Mouse (Mus musculus): ENCODE results near the gene Als2cr12. TPM values are rescaled to one million over a fixed set of nuclear protein-coding genes. Genes with fewer than 3 reads are reported as not detected.
"Not testable (repeated sequence)": the region's sequence is repeated elsewhere in the genome, so short reads cannot be mapped to it uniquely, and the experiment has no call there.

The Als2cr12 gene
- polyA plus RNA-seq, 1 experiment from 2014 or later: not detected

GRCm38 (mm10) chr1:58668191-58668590 lies 27.6 kb downstream of the Als2cr12 start:
- no peak for ATAC-seq (ENCODE audit: low FRiP score)
- no peak overlapping the region for H3K9ac ChIP-seq
- no peaks in the 10 kb centered on the region for H3K36me3 ChIP-seq (replicated peaks)
- H3K4me1 ChIP-seq: no peaks in the 10 kb centered on the region
- no peaks in the 10 kb centered on the region for H3K9me3 ChIP-seq
- no peak overlapping the region for H3K4me3 ChIP-seq (replicated peaks)
- 88% methylated on average over 5 of the region's 5 CpGs for WGBS
- H3K27me3 ChIP-seq: no peaks in the 10 kb centered on the region
- no peak overlapping the region for H3K4me2 ChIP-seq
- no peak overlapping the region for H3K27ac ChIP-seq

- H3K27me3 ChIP-seq; H3K27ac ChIP-seq; H3K9ac ChIP-seq; H3K4me2 ChIP-seq; H3K4me1 ChIP-seq; H3K36me3 ChIP-seq (replicated peaks); ATAC-seq (ENCODE audit: low FRiP score); H3K4me3 ChIP-seq (replicated peaks); H3K9me3 ChIP-seq: not testable (repeated sequence)
- WGBS: 94% methylated on average over 3 of the region's 3 CpGs
These were observed 32.4 kb downstream of the Als2cr12 start for GRCm38 (mm10) chr1:58663365-58663764.

- not testable (repeated sequence) for H3K4me2 ChIP-seq; H3K9ac ChIP-seq; H3K4me3 ChIP-seq (replicated peaks); H3K27me3 ChIP-seq; H3K4me1 ChIP-seq; ATAC-seq (ENCODE audit: low FRiP score); H3K9me3 ChIP-seq; H3K36me3 ChIP-seq (replicated peaks); H3K27ac ChIP-seq
- WGBS: 94% methylated on average over 5 of the region's 5 CpGs
These were observed 33.1 kb downstream of the Als2cr12 start for GRCm38 (mm10) chr1:58662671-58663070.

GRCm38 (mm10) chr1:58652480-58653403 lies 43.0 kb downstream of the Als2cr12 start:
- Histone ChIP-seq H3K4me1 (no peaks in the 10 kb centered on the region), H3K4me2 (peak overlapping the region; percentile 77), H3K4me3 (replicated peaks) (peak overlapping the region; percentile 57), H3K27ac (no peak overlapping the region), H3K36me3 (replicated peaks) (no peaks in the 10 kb centered on the region), H3K9ac (peak overlapping the region; percentile 71), H3K27me3 (no peaks in the 10 kb centered on the region), H3K9me3 (no peaks in the 10 kb centered on the region)
- 2% methylated on average over 37 of the region's 37 CpGs for WGBS
- peak; percentile 79 for ATAC-seq (ENCODE audit: low FRiP score)

- H3K9ac ChIP-seq, H3K9me3 ChIP-seq: not testable (repeated sequence)
These were observed 44.0 kb downstream of the Als2cr12 start for GRCm38 (mm10) chr1:58651571-58652456.

GRCm38 (mm10) chr1:58628847-58629246 lies 66.9 kb downstream of the Als2cr12 start:
- not testable (repeated sequence) for H3K9ac ChIP-seq; ATAC-seq (ENCODE audit: low FRiP score); H3K9me3 ChIP-seq; H3K27me3 ChIP-seq; H3K4me2 ChIP-seq; H3K36me3 ChIP-seq (replicated peaks); H3K4me1 ChIP-seq; H3K27ac ChIP-seq; H3K4me3 ChIP-seq (replicated peaks)
- 92% methylated on average over 1 of the region's 2 CpGs for WGBS

More at GRCm38 (mm10) chr1:58651571-58652456, 44.0 kb downstream of the Als2cr12 start:
- 89% methylated on average over 17 of the region's 17 CpGs for WGBS
- H3K27ac ChIP-seq; H3K36me3 ChIP-seq (replicated peaks); H3K4me1 ChIP-seq; ATAC-seq (ENCODE audit: low FRiP score); H3K27me3 ChIP-seq: not testable (repeated sequence)
- H3K4me2 ChIP-seq: peak overlapping the region; percentile 77
- H3K4me3 ChIP-seq (replicated peaks): peak overlapping the region; percentile 57; the same call in 1 of the 2 replicates

GRCm38 (mm10) chr1:58621996-58622748 lies 73.6 kb downstream of the Als2cr12 start:
- Histone ChIP-seq H3K9me3 (0 out of 2 replicates have a peak, but pooled peaks cover 4% of the 10 kb centered on the region), H3K4me2 (no peak overlapping the region), H3K4me1 (no peaks in the 10 kb centered on the region), H3K27me3 (no peaks in the 10 kb centered on the region), H3K36me3 (replicated peaks) (no peaks in the 10 kb centered on the region), H3K9ac (no peak overlapping the region), H3K27ac (no peak overlapping the region), H3K4me3 (replicated peaks) (no peak overlapping the region)
- 74% methylated on average over 7 of the region's 7 CpGs for WGBS
- ATAC-seq (ENCODE audit: low FRiP score): no peak

GRCm38 (mm10) chr1:58621251-58621650 lies 74.5 kb downstream of the Als2cr12 start:
- WGBS: 83% methylated on average over 3 of the region's 3 CpGs
- Histone ChIP-seq H3K4me3 (replicated peaks) (no peak overlapping the region), H3K4me1 (no peaks in the 10 kb centered on the region), H3K4me2 (no peak overlapping the region), H3K9me3 (0 out of 2 replicates have a peak, but pooled peaks cover 4% of the 10 kb centered on the region), H3K27ac (no peak overlapping the region), H3K36me3 (replicated peaks) (no peaks in the 10 kb centered on the region), H3K9ac (no peak overlapping the region), H3K27me3 (no peaks in the 10 kb centered on the region)
- no peak for ATAC-seq (ENCODE audit: low FRiP score)

GRCm38 (mm10) chr1:58618766-58619165 lies 77.0 kb downstream of the Als2cr12 start:
- no peaks in the 10 kb centered on the region for H3K36me3 ChIP-seq (replicated peaks)
- ATAC-seq (ENCODE audit: low FRiP score): no peak
- H3K27ac ChIP-seq: no peak overlapping the region
- no peak overlapping the region for H3K4me2 ChIP-seq
- no peak overlapping the region for H3K9ac ChIP-seq
- no peaks in the 10 kb centered on the region for H3K4me1 ChIP-seq
- no peak overlapping the region for H3K4me3 ChIP-seq (replicated peaks)
- 86% methylated on average over 2 of the region's 2 CpGs for WGBS
- H3K9me3 ChIP-seq: 0 out of 2 replicates have a peak, but pooled peaks cover 4% of the 10 kb centered on the region
- H3K27me3 ChIP-seq: no peaks in the 10 kb centered on the region

GRCm38 (mm10) chr1:58617978-58618668 lies 77.7 kb downstream of the Als2cr12 start:
- Histone ChIP-seq H3K27ac (no peak overlapping the region), H3K4me3 (replicated peaks) (no peak overlapping the region), H3K9me3 (0 out of 2 replicates have a peak, but pooled peaks cover 4% of the 10 kb centered on the region), H3K36me3 (replicated peaks) (no peaks in the 10 kb centered on the region), H3K4me1 (no peaks in the 10 kb centered on the region), H3K9ac (no peak overlapping the region), H3K27me3 (no peaks in the 10 kb centered on the region), H3K4me2 (no peak overlapping the region)
- ATAC-seq (ENCODE audit: low FRiP score): no peak
- 81% methylated on average over 6 of the region's 6 CpGs for WGBS

GRCm38 (mm10) chr1:58617076-58617475 lies 78.7 kb downstream of the Als2cr12 start:
- H3K9me3 ChIP-seq: 0 out of 2 replicates have a peak, but pooled peaks cover 4% of the 10 kb centered on the region
- H3K9ac ChIP-seq: no peak overlapping the region
- no peaks in the 10 kb centered on the region for H3K4me1 ChIP-seq
- H3K36me3 ChIP-seq (replicated peaks): no peaks in the 10 kb centered on the region
- 56% methylated on average over 5 of the region's 5 CpGs for WGBS
- H3K4me2 ChIP-seq: no peak overlapping the region
- no peak overlapping the region for H3K4me3 ChIP-seq (replicated peaks)
- H3K27ac ChIP-seq: no peak overlapping the region
- H3K27me3 ChIP-seq: no peaks in the 10 kb centered on the region
- ATAC-seq (ENCODE audit: low FRiP score): no peak

Data from forebrain, embryonic 12.5 days (tissue).